Mouse (Mus musculus) retina, postnatal 1 day (tissue): ENCODE data around the gene Ankrd63.

ENCODE experiments used
- DNase-seq: peaks from one replicate; pipeline ENCODE4 v3.0.0-alpha.2; 2012

Gene Ankrd63

GRCm38 (mm10) chr2:118703913-118704730 lies at the start of gene Ankrd63:
TSS of gene Ankrd63 (minus strand) at chr2:118703963.
- DNase-seq = peak; percentile 45

DNA sequence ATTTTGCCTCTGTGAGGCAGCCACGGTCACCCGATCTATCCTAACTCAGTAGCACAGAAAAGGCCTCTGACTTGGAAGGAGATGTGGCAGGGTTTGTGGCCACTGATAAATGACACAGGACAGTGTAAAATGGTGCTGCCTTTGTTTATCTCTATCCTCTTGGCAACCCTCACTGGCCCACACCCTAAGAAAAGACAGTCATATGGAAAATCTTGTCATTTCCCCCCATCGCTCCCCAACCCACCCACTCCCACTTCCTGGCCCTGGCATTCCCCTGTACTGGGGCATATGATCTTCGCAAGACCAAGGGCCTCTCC lies 49.0 kb upstream of the Ankrd63 start:
- no peak for DNase-seq

DNA sequence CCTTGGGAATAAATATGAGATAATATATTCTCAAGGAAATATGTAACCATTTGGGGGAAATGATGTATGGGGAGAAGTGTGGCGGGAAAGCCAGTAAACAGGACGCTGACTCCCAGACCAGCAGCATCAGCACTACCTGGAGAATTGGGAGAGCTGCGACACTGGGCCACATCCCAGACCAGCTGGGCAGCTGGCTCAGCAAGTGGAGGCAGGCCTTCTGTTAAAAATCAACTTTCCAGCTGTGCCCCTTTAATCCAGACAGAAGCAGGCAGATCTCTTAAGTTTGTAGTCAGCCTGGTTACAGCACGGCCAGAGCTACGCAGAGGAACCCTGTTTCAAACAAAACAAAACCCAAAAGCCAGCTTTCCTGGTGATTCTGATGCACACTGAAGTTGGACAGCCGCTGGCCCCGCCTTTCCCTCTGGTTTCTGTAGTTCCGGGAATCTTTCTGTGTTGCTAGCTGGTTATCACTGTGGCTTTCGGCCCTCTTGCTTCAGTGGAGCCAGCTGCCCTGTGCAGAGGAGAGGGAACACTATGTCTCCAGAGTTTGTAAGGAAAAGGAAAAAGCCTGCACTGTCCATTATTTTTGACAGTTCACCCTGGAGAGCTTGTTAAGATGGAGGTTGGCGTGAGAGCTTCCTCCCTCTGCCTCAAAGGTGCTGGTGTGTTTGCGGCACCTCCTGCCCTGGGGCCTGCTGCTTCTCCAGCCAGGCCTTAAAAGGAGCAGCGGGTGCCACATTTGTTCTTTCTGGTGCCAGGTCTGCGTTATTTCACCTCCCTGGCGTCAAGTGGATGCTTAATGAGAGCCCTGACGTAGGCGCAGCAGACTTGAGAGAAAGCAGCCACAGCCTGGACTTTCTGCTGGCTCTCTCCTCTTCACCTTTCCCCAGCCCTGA lies 48.4 kb upstream of the Ankrd63 start:
- DNase-seq = no peak

DNA sequence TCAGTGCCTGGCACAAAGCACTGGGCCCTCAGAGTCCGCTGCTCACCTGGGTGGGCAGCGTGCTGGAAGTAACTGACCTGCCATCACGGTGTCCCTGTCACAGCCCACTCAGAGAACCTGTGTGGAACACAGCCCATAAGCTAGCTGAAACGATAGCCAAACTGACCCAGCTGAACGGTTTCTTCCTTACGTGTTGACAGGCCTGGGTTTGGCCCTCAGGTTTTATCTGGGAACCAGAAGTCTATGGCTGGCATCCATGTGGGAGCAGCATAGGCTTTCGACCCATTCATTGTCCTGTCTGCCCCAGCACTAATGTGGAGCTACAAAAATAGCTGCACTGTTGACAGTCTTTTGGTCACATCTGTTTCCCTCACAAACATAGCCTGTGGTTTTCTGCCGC lies 46.7 kb upstream of the Ankrd63 start:
- no peak for DNase-seq

GRCm38 (mm10) chr2:118749341-118749884 lies 45.6 kb upstream of the Ankrd63 start:
- no peak for DNase-seq

- DNase-seq = peak; percentile 37
These were observed 43.7 kb upstream of the Ankrd63 start for GRCm38 (mm10) chr2:118747301-118747960.

DNA sequence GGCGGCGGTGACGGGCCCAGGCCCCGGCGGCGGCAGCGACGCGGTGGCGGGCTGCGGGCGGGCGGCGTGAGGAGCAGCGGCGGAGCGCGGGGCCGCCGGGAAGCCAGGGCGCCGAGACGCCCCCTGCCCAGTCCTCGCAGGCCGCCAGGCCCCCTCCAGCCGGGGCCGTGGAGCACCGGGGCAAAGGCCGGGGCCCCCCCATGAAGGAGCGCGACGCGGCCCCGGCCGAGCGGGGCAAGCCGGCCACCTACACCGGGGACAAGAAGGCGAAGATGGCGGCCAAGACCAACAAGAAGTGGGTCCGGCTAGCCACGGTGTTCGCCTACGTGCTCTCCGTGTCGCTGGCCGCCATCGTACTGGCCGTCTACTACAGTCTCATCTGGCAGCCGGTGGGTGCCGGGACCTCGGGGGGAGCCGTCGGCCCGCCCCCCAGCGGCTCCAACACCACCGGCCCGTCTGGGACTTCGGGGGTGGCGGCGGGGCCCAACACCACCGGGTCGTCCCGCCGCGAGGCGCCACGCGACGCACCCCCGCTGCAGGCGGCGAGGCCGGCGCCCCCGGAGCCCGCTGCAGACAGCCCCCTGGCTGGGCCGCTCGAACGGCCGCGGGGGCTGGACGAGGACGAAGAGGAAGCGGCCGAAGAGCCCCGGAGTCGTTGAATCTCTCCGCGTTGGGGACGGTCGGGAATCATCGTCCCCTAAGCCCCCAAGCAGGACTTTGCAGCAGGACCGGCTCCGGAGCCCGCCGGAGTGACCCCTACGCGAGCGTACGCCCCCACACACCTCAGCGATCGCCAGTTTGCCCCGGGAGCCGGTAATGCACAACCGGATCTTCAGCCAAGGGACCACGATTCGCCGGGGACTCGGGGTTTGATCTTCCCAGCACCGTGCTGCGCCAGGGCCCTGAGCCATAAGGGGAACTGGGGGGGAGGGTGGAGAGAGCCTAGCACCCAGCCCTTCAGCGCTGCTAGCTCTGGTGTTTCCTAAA lies 42.4 kb upstream of the Ankrd63 start:
- peak; percentile 60 for DNase-seq

GRCm38 (mm10) chr2:118745232-118745884 lies 41.6 kb upstream of the Ankrd63 start, which contains the start of gene Inafm2:
TSS of gene Inafm2 (plus strand) at chr2:118745758.
- peak; percentile 96 for DNase-seq

- DNase-seq = no peak
These were observed 40.9 kb upstream of the Ankrd63 start for GRCm38 (mm10) chr2:118744621-118745020.

DNA sequence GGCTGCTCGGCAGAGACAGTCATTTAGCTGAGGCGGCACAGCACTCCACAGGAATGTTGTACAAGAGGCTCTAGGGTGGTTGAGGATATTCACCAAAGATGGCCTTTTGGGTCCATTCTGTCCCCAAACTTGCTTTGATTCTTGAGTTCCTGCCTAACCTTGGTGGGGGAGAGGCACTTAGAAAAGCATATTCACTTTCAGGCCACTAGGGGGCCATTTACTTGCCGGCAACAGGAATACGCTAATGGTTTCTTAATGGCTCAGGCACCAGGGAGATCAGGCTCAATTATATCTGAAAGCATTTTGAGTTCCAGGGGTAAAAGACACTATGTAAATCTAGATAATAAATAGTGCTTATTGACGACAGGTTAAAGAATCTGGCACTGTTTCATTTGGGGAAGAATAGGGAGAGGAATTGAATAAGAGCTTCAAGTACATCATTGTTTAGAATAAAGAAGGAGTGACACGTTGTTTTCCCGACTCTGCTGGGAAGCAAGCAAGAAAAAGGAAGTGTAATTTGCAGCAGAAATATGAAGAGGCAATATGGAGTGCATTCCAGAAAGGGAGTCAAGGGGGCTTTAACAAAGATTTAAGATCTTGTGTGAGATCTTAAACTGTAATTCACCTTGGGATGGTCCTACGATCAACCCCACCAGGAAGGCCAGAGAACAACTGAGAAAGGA lies 39.6 kb upstream of the Ankrd63 start:
- peak; percentile 80 for DNase-seq

DNA sequence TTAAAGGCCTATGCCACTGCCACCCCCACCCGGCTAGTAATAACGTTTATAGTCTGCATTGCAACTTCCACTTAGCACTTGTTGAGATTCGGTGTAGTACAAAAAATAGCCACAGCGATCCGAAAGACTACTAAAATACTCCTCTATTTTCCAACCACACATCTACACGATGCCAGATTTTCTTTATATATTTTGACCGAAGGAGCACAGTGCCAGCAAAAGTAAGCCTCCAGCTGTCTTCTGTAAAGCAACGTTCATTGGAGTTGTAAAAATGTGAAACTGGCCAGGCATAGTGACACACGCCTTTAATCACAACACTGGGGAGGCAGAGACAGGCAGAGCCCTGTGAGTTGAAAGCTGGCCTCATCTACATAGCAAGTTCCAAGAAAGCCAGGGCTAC lies 37.4 kb upstream of the Ankrd63 start:
- DNase-seq = no peak

DNA sequence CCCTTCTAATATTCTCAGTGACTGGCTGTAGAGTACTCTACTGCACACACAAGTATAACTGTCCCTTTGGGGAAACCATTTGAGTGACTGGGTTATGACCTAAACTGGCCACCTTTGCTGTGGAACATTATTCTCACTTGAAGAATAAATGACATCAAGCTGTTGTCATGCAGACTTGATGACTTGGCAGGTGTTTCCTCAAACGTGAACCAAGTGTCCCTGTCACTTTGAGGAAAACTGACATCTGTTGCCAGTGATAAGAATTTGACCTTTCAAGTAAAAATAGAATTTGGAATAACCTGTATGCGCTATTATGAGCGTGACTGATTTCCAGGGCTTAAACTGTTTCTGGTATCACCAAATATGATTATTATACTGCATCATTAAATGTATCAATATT lies 36.6 kb upstream of the Ankrd63 start:
- no peak for DNase-seq

DNA sequence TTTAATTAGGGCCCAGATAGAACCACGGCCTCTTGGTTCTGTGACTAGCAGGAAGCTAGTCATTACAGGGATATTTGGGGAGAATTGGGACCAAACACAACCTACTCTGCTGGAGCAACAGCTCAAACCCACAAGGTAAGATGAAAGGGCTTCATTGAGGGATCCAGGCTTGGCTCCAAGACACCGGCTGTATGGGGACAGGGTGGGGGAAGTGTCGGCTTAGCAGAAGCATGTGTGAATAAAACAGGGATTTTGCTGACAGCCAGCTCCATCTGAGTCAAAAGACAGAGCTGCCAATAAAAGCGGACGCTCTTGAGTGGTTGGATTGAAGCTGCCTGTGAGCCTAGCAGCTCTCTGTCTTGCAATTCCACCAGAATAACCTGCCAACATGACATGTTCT lies 29.6 kb upstream of the Ankrd63 start:
- DNase-seq = no peak

DNA sequence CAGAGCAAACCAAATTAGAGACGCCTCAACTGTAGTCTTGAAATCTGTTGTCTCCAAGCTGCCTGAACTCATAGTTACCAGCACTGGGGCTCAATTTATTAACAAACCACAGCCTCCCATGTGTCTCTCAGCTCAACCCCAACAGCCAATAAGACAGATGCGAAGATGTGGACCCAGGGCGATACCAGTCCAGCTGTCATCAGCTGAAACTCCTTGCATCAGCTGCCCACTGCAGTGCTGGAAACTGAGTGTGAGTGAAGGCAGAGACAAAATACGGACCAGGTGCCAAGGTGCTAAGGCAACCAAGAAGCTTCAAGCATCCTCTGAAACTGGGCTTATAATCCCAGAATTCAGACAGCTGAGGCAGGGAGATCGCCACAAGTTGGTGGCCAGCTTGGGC lies 28.2 kb upstream of the Ankrd63 start:
- no peak for DNase-seq

DNA sequence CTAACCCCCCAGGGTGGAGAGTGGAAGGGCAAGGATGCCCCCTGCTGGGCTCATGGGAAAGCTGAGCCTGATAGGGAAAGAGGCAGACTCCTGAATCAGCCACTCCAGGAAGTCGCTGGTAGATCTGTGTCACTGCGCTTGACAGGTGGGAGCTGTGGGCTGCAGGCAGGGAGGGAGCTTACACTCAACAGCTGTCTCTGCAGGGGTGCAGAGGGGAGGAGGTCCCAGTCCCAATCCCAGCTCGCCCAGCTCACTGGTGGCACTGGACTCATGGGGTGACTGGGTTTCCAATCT lies 26.8 kb upstream of the Ankrd63 start:
- peak; percentile 56 for DNase-seq

- DNase-seq = no peak
These were observed 26.3 kb upstream of the Ankrd63 start for GRCm38 (mm10) chr2:118729816-118730621.

DNA sequence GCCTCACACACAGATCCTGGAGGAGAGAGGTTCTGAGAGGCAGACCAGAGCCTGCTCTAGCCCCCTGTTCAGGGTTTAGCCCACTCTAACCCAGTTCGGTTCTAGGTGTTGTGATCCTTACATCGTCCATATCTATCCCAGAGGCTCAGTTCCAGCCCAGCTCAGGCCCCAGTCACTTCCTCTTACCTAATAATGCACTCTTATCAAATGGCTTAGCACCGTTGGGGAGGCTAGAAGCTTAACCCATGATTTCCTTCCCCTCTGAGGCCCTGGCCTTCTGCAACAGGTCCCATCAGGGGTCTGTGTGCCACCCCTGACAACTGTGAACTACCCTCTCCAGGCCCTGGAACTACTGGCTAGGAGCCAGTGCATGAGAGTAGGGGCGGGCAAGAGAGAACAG lies 25.4 kb upstream of the Ankrd63 start:
- no peak for DNase-seq

DNA sequence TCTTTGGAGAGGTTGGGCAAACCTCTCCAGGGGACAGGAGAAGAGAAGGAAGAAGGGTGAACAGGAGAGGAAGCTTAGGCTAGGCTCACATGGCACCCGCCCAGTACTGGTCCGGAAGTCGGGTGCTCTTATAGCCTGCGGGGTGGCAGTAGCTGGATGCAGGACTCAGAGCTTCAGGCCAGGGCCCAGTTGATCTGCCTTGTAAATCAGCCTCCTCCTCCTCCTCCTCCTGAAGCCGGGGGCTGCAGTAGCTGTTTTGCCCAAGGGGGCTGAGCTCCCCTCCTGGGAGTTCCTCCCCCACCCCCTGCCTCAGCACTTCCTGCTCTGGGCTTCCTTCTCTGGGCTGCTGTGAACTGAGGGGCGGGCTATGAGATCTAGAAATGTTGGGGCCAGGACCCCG lies 24.6 kb upstream of the Ankrd63 start, which contains the start of gene Plcb2:
Plcb2 (minus strand) TSS at position 102 of the 400 bp plus-strand sequence.
- no peak for DNase-seq

DNA sequence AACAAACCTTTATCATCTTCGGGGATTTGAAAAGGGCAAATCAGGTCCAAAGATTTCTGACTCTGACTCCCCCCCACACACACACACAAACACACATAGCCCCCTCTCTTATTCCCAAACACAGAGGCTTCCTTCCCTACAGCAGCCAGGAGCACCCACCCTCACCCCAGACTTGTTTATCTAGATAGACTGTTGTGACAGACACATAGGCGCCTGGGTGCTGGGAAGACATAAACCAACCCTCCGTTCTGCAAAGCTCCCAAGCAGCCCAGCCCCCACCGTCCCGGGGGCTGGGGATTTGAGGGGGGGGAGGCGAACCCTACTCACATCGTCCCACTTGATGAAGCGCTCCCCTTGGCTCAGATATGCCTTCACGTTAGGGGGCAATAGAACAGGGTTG lies 24.1 kb upstream of the Ankrd63 start:
- DNase-seq = no peak

GRCm38 (mm10) chr2:118726873-118727272 lies 23.1 kb upstream of the Ankrd63 start:
- DNase-seq = no peak
